Mouse (Mus musculus) T-cell, adult 66 days (primary cell): ENCODE results near the gene Ercc5. TPM values are rescaled to one million over a fixed set of nuclear protein-coding genes. Genes with fewer than 3 reads are reported as not detected.

Experiments
- total RNA-seq, 2 experiments: library from RNA; stranded (reverse); gene quantifications; 3 replicates in 1 of 2; 4 replicates in 1 of 2; pipeline ENCODE4 v1.2.4; 2023

Gene Ercc5
- 10 to 100 TPM; 27.0 to 27.4 TPM for total RNA-seq

GRCm38 (mm10) chr1:44147563-44148381, at the start of gene Ercc5:
Gene Ercc5 (plus strand): TSS chr1:44147744.

GRCm38 (mm10) chr1:44102259-44102717, 45.3 kb upstream of the Ercc5 start, which contains the start of gene Tex30:
Gene Tex30 (minus strand): TSS chr1:44102441.

GRCm38 (mm10) chr1:44118239-44119054, 29.1 kb upstream of the Ercc5 start, which contains the start of the genes Kdelc1 and Bivm:
Gene Kdelc1 (minus strand): TSS chr1:44118808.
Gene Bivm (plus strand): TSS chr1:44118957.

GRCm38 (mm10) chr1:44218876-44219275, 71.3 kb downstream of the Ercc5 start, which contains the start of gene Mettl21e:
Gene Mettl21e (minus strand): TSS chr1:44218961.

Other genes starting within 250 kb of the Ercc5 start
- 100 to 1,000 TPM; 110 TPM for gene Tpp2, start 214.1 kb upstream of the Ercc5 start, total RNA-seq
- not detected for gene Mettl21c, start 127.7 kb upstream of the Ercc5 start, total RNA-seq
- under 1 TPM; 0.30 to 0.47 TPM for gene Gm8251, start 85.8 kb upstream of the Ercc5 start, total RNA-seq
- 10 to 100 TPM; 32.0 to 40.4 TPM for gene Tex30, start 45.3 kb upstream of the Ercc5 start, total RNA-seq
- gene Kdelc1, start 28.9 kb upstream of the Ercc5 start, total RNA-seq = 1 to 10 TPM; 3.1 to 4.3 TPM
- gene Bivm, start 28.8 kb upstream of the Ercc5 start, total RNA-seq = 1 to 10 TPM; 7.8 to 9.1 TPM
- not detected for gene Mettl21e, start 71.2 kb downstream of the Ercc5 start, total RNA-seq